Mouse (Mus musculus) heart, postnatal 0 days (tissue): Measurements from ENCODE around the gene Tmem117.

Experiments used
- CTCF ChIP-seq: IDR thresholded peaks from 2 replicates; pipeline ENCODE4 v1.5.1; 2016; ENCODE audit warnings: antibody characterized with exemption, control low read depth, low read depth
- EP300 ChIP-seq: IDR thresholded peaks from 2 replicates; pipeline ENCODE4 v1.6.1; 2016; ENCODE audit warnings: antibody characterized with exemption, low read depth

DNA sequence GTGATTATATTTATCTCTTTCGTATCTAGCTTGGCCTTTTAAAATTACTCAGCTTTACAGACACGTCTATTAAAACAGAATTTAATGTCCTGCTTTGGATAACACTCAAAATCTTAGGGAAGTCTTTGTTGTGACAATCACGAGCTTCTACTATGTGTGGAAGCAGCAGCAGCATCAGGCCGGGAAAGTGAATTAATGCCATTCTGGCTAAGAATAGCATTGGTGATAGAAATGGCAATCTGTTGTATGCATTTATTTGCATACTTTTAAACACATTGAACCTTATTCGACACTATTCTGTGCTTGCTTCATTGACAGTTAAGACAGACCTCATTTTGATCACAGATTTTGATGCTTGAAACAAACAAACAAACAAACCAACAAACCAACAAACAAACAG lies 239.3 kb downstream of the Tmem117 start:
- TF ChIP-seq CTCF (no peak), EP300 (no peak)
